Mouse (Mus musculus) Patski (cell line): ENCODE measurements at regions not wholly inside any gene's neighbourhood (a gene's known extent, or its start where the extent isn't known, plus 50 kb on each side); places are given as distances from the start of the nearest gene placed in this dataset.

Source experiments
- ATAC-seq: fragments of 100-300 bp; one replicate; pipeline ENCODE4 v1.8.0; 2021
- CTCF ChIA-PET: fragments of 350-600 bp; sonication (Branson Sonifier 250); formaldehyde crosslinking; loops from one replicate; lab custom pipeline; 2022; ENCODE audit warnings: inconsistent platforms; lab: Charles Lee
- POLR2A ChIA-PET: fragments of 350-600 bp; sonication (Branson Sonifier 250); formaldehyde crosslinking; loops from one replicate; lab custom pipeline; 2022; ENCODE audit warnings: antibody characterized with exemption, inconsistent platforms; lab: Charles Lee
- DNase-seq: peaks from one replicate; pipeline ENCODE4 v3.0.0-alpha.2; 2011; ENCODE audit warnings: low read depth, low spot score
- H3K27me3 ChIP-seq: fragments of 371-371 bp; one replicate; pipeline ENCODE4 v1.5.1; 2021
- CTCF ChIP-seq: fragments of 100-300 bp; IDR thresholded peaks from one replicate; pipeline ENCODE4 v1.5.1; 2021
- in situ Hi-C: fragments of 300-500 bp; cut with MboI; formaldehyde crosslinking; loops from 3 replicates; pipeline ENCODE4 v1.11.1; 2018; ENCODE audit warnings: low pct_unique_long_range_greater_than_20kb, mixed read lengths

DNA sequence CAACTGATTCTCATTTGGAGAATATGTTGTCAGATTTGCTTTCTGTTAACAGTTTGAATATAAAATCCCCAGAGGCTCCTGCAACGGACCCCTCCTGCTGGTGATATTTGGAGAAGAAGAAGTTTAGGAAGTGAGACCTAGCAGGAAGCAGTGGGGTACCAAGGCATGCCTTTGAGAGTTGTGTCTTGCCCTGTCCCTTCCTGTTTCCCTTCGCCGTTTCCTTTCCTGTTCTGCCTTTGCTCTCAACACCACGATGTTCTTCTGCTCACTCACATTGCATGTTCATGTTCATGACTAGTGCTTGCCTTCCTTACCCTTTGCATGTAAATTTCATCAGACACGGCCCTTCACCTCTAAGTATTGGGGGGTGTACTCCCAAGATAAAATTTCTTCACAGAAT, 254.0 kb downstream of the Tle4 start:
- TF ChIP-seq CTCF = no peak
- ChIA-PET POLR2A (no interaction called here), CTCF (no interaction called here)
- peaks cover 67% of the 10 kb centered on the region for H3K27me3 ChIP-seq
- no peak for DNase-seq
- no peak for ATAC-seq
- in situ Hi-C loops = no loop called here

DNA sequence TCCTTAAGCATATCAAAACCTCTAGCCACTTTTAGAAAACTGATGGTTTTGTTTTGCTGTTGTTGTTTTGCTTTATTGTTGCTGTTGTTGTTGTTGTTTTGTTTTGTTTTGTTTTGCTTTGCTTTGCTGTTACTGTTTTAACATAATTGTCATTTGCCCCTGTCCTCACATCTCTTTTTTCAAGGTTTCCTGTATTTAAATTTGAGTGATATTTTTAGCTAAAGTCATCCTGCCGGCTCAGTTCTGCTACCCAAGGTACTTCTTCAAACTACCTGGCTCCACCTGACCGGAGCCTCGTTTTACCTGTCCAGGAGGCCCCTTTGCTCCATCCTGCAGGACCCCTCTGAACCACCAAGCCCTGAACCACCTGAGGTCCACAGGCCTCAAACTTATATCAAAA, 253.4 kb downstream of the Tle4 start:
- POLR2A ChIA-PET = no interaction called here
- DNase-seq (no peak), ATAC-seq (no peak)
- CTCF ChIA-PET = no interaction called here
- H3K27me3 ChIP-seq = peaks cover 67% of the 10 kb centered on the region
- TF ChIP-seq CTCF = no peak
- in situ Hi-C loops = no loop called here

DNA sequence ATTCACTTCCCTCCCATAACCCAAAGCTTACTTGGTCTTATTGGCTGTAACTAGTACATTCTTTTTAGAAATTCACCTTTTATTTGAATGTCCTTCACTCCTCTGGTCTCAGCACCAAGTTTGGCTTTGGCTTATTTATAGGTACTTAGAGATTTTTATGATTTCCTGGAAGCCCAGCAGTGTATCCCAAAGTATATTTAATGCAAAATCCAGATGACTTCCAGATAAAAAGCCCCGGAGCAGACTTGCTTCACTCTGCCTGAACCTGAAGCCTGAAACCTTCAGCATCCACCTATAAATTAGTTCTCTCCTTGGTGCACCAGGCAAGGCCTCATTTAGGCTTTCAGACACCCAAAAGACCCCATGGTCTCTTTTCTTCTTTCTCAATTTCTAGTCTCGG, 250.8 kb downstream of the Tle4 start:
- no peak for TF ChIP-seq CTCF
- peaks cover 73% of the 10 kb centered on the region for H3K27me3 ChIP-seq
- ATAC-seq (no peak), DNase-seq (no peak)
- POLR2A ChIA-PET = no interaction called here
- in situ Hi-C loops = no loop called here
- CTCF ChIA-PET = no interaction called here

DNA sequence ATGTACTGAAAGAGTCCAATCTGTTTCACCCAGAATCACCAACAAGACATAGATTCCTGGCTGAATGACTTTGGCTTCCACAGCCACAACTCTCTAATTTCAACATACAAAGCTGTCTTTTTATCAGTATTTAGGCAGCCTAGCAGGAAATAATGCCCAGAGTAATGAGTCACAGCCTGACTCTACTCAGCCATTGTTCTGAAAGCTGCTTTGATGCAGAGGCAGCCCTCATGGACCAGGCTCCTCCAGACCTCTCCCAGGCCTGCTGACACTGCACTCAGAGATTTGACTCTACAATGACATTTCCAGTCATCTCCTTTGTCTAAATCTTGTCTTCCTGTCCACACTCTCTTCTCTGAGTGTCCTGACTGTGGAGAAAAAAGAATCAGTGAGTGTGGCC, 250.4 kb downstream of the Tle4 start:
- ChIA-PET POLR2A (no interaction called here), CTCF (no interaction called here)
- in situ Hi-C loops = no loop called here
- no peak for ATAC-seq
- no peak for DNase-seq
- TF ChIP-seq CTCF = no peak
- H3K27me3 ChIP-seq = peaks cover 69% of the 10 kb centered on the region

DNA sequence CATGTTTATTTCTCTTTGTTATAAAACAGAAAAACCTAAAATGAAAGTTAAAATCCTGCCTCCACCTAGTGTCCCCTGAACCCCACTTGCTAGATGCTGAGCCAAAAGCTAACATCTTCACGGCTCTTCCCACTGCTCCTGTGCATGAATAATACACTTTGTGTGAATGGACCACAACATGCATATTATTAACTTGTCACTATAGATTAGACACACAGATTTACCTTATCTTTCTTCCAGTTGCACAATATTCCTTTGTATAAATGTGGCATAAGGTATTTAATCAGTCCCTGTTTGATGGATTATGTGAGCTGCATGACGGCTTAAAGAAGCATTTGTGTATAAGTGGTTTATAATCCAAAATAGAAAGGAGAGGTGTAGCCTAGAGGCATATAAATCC, 248.1 kb downstream of the Tle4 start:
- DNase-seq = no peak
- peaks cover 58% of the 10 kb centered on the region for H3K27me3 ChIP-seq
- no peak for ATAC-seq
- ChIA-PET POLR2A (no interaction called here), CTCF (no interaction called here)
- in situ Hi-C loops = no loop called here
- no peak for TF ChIP-seq CTCF

DNA sequence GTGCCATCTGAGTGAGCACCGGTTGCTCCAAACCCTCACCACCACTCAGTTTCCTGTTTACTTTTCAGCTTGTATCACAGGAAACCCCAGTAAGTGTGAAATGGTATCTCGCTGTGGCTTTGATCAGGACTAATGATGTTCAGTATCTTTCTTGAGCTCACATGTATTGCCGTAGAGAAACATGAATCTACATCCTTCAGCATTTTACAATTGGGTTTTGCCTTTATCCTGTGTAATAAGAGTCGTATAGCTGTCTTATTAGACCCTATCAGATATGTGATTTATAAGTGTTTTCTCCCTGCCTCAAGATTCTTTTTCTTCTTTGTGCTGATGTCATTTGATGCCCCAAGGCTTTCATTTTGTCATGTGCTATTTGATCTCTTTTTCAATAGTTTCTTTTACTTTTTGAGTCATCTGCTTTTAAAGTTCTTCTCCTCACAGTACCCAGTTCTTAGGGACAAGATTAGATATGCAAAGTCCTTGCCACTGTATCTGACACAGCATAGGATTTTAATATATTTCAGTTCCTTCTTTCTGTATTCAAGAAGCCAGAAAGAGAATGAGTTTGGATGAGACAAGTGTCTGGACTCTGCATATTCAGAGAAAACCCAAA, 246.0 kb downstream of the Tle4 start:
- in situ Hi-C loops = no loop called here

DNA sequence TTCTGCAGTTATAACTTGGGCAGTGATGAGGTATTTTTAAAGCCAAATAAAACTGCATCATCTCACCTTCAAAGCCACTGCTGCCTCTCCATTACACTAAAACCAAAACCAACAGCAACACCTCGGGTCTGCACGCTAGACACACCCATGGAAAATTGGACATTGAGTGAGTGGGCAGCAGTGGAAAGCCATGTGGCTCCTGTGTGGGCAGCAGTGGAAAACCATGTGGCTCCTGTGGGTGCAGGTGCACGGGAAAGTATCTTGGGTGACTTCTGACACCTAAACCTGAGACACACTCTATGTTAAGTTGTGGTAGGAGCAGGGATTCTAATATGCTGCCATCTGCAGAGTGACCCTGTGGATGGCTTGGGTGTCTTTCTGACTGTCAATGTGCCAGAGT, 245.3 kb downstream of the Tle4 start:
- ATAC-seq = no peak
- CTCF ChIA-PET = no interaction called here
- DNase-seq = no peak
- H3K27me3 ChIP-seq = peaks cover 51% of the 10 kb centered on the region
- POLR2A ChIA-PET = no interaction called here
- in situ Hi-C loops = no loop called here
- TF ChIP-seq CTCF = no peak

More for the DNA sequence above, 246.0 kb downstream of the Tle4 start:
- ChIA-PET POLR2A (no interaction called here), CTCF (interaction anchor here (1.2 to 1.4 kb wide), 2 partner anchors 14 to 24 kb away, joined by 3 read pairs; no protein-coding TSS in a partner anchor)
- DNase-seq (no peak), ATAC-seq (no peak)
- H3K27me3 ChIP-seq = peaks cover 55% of the 10 kb centered on the region
- no peak for TF ChIP-seq CTCF

DNA sequence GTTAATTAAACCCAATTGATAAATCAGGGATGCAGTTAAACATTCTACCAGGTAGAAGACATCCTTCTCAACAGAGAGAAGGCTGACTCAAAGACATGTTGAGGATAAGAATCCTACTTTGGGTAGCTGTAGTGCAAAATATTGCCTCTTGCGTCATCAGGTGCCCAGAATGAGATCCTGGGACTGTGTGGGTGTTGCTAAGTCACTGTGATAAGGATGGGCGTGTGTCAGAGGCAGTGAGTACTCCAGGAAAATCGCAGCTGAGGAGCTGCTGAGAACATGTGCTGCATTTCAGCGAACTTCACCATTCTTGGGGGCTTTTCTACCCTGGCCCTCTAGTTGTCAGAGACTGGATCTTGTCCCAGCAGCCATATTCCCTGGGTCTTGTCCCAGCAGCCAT, 244.7 kb downstream of the Tle4 start:
- DNase-seq (no peak), ATAC-seq (no peak)
- in situ Hi-C loops = no loop called here
- peaks cover 48% of the 10 kb centered on the region for H3K27me3 ChIP-seq
- ChIA-PET POLR2A (no interaction called here), CTCF (no interaction called here)
- no peak for TF ChIP-seq CTCF

DNA sequence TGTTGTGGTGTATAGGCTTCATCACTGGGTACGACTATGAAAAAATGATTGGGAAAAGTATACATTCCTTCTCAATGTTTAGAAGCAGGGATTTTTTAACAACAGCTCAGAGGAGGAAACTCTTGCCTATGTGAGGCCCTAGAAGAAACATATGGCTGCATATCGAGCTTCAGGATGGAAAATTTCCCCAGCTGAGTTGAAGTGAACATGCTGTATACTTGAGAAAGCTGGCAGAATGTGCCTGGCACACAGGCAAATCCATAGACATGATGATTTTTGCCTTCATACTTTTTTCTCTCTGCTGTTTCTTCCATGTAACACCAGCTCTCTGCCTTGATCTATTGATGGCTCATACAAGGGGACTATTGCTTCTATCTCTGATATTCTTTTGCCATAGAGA, 242.7 kb downstream of the Tle4 start:
- ATAC-seq = no peak
- TF ChIP-seq CTCF = no peak
- DNase-seq = no peak
- ChIA-PET POLR2A (no interaction called here), CTCF (no interaction called here)
- in situ Hi-C loops = no loop called here
- peaks cover 50% of the 10 kb centered on the region for H3K27me3 ChIP-seq

DNA sequence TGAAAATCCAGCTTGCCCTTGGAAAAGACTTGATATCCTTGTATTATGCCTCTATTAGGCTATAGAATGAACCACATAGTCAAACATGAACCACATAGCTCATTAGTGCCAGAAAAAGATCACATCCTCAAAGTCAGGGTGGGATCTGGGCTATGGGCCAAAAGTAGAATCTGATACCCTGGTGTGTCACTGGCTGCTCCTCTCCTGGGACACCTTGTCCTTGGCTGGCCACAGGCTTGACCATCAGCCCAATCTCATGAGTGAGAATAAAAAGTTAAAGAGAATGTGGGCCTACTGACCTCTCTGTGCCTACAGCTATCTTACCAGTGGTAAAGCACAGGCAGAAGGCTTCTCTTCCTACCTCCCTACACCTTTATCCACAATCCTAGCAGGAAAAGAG, 241.9 kb downstream of the Tle4 start:
- POLR2A ChIA-PET = no interaction called here
- DNase-seq (no peak), ATAC-seq (no peak)
- H3K27me3 ChIP-seq = peaks cover 45% of the 10 kb centered on the region
- in situ Hi-C loops = no loop called here
- TF ChIP-seq CTCF = no peak
- CTCF ChIA-PET = no interaction called here

DNA sequence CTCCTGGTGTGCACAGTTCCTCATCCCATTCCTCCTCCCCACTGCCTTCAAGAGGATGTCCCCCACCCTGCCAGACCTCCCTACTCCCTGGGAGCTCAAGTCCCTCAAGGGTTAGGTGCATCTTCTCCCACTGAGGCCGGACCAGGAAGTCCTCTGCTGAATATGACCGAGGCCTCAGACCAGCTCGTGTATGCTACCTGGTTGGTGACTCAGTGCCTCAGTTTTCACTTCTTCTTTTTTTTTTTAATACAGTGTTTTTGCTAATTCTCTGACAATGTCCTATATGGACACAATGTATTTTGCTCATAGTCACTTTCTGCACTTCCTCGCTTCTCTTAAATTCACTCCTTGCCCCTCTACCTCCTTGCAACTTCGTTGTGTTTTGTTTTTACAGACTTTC, 237.2 kb downstream of the Tle4 start:
- in situ Hi-C loops = no loop called here
- TF ChIP-seq CTCF = no peak
- ChIA-PET CTCF (no interaction called here), POLR2A (no interaction called here)
- ATAC-seq (no peak), DNase-seq (no peak)
- H3K27me3 ChIP-seq = peaks cover 44% of the 10 kb centered on the region

DNA sequence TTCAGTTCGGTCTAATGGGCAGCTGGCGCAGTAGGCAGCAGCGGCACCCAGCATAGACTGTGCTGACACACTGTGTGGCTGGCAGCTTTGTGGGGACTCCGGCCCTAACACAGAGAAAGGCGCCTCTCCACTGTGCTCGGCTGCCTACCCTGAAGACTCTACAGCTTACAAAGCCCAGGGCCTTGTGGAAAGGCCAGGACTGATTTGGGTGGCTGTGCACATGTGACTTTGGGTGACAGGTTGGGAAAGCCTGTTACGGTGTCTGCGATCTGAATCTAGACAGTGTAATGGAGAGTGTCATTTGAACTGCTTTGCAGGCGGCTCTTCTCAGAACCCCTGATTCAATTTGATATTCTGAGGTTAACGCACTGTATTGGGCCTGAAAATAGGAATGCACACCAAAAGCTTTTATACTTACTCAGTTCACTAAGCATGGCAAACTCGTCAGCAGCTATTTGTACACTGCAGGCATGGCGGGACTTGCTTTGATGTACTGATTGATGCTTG, 228.7 kb downstream of the Tle4 start:
- TF ChIP-seq CTCF = no peak
- peaks cover 60% of the 10 kb centered on the region for H3K27me3 ChIP-seq
- in situ Hi-C loops = no loop called here
- ATAC-seq (no peak), DNase-seq (no peak)
- CTCF ChIA-PET = interaction anchor here (1.0 kb wide), 1 partner anchor 10 kb away, joined by 4 read pairs; no protein-coding TSS in a partner anchor
- POLR2A ChIA-PET = interaction anchor here (0.5 to 0.6 kb wide), 2 partner anchors 452 to 476 kb away, joined by 3 read pairs; no protein-coding TSS in a partner anchor
